Mouse (Mus musculus): ENCODE results near the gene Neurod6. TPM values are rescaled to one million over a fixed set of nuclear protein-coding genes. Genes with fewer than 3 reads are reported as not detected.

The Neurod6 gene
- total and polyA plus RNA-seq, 3 experiments = not detected

- Histone ChIP-seq H3K27ac (ENCODE audit: insufficient read depth, low read depth) (no peak overlapping the region), H3K79me2 (replicated peaks; ENCODE audit: control insufficient read depth, extremely low read depth, insufficient read depth, poor library complexity, severe bottlenecking) (no peaks in the 10 kb centered on the region)
- TF ChIP-seq ETS1 (conservative IDR thresholded peaks at IDR 0.05; ENCODE audit: low read depth, low read length) (no peak), RCOR1 (conservative IDR thresholded peaks at IDR 0.05; ENCODE audit: low read depth, low read length) (no peak), MYC (IDR thresholded peaks at IDR 0.05; ENCODE audit: low read depth, low read length) (no peak), BHLHE40 (IDR thresholded peaks at IDR 0.05; ENCODE audit: low read depth, low read length) (no peak), POLR2A (IDR thresholded peaks at IDR 0.05; ENCODE audit: low read depth, low read length) (no peak)
Measured at GRCm38 (mm10) chr6:55634662-55635061, 46.4 kb downstream of the Neurod6 start.

More at GRCm38 (mm10) chr6:55634662-55635061, 46.4 kb downstream of the Neurod6 start:
- no peak overlapping the region for H3K4me3 ChIP-seq (replicated peaks in 1 of 3; ENCODE audit: low read depth in 2 of 3, low read length in 2 of 3, poor library complexity in 1 of 3)
- H3K9ac ChIP-seq (ENCODE audit: insufficient read depth, low read depth) = no peak overlapping the region
- no peaks in the 10 kb centered on the region for H3K27me3 ChIP-seq (replicated peaks)
- no peaks in the 10 kb centered on the region; a peak in 1 of 4 replicates for H3K4me1 ChIP-seq (ENCODE audit: control insufficient read depth in 1 of 2, insufficient read depth in 2 of 2)
- in situ Hi-C loops (cut with MboI; ENCODE audit: low pct_ligation_motif_present, low pct_unique_long_range_greater_than_20kb, low sequenced_read_pairs) (no loop called here), dilution Hi-C loops (cut with MboI; ENCODE audit: extremely low pct_ligation_motif_present, extremely low pct_unique_long_range_greater_than_20kb, low sequenced_read_pairs) (no loop called here)
- no peak for DNase-seq (ENCODE audit: extremely low read depth)
- H3K9me3 ChIP-seq (replicated peaks; ENCODE audit: low read length) = no peaks in the 10 kb centered on the region
- H3K4me2 ChIP-seq (ENCODE audit: insufficient read depth, low read depth, poor library complexity, severe bottlenecking) = no peak overlapping the region
- no peaks in the 10 kb centered on the region for H3K36me3 ChIP-seq (replicated peaks in 1 of 2; ENCODE audit: control insufficient read depth in 1 of 2, insufficient read depth in 1 of 2, low read length in 1 of 2)

Other genes starting within 250 kb of the Neurod6 start
- gene Adcyap1r1, start 229.3 kb downstream of the Neurod6 start, total RNA-seq (2012; rRNA removed) = not detected in 2 replicates
- not detected in 2 replicates for gene Adcyap1r1, start 229.3 kb downstream of the Neurod6 start, total RNA-seq (2014; rRNA removed)
- not detected in 2 replicates for gene Adcyap1r1, start 229.3 kb downstream of the Neurod6 start, polyA plus RNA-seq (2012; ENCODE audit: insufficient read length, low read depth)
- gene Itprid1, start 155.6 kb upstream of the Neurod6 start, total RNA-seq (2012; rRNA removed) = not detected in 2 replicates
- 0.11 TPM in 1 of 2 replicates, not detected in the other for gene Itprid1, start 155.6 kb upstream of the Neurod6 start, total RNA-seq (2014; rRNA removed)
- gene Itprid1, start 155.6 kb upstream of the Neurod6 start, polyA plus RNA-seq (2012; ENCODE audit: insufficient read length, low read depth) = 0.11 TPM in 1 of 2 replicates, not detected in the other